Mouse (Mus musculus): ENCODE data around the gene Cacna2d4. TPM values are rescaled to one million over a fixed set of nuclear protein-coding genes. Genes with fewer than 3 reads are reported as not detected.

Gene Cacna2d4
- polyA plus RNA-seq, 1 experiment = not detected

DNA sequence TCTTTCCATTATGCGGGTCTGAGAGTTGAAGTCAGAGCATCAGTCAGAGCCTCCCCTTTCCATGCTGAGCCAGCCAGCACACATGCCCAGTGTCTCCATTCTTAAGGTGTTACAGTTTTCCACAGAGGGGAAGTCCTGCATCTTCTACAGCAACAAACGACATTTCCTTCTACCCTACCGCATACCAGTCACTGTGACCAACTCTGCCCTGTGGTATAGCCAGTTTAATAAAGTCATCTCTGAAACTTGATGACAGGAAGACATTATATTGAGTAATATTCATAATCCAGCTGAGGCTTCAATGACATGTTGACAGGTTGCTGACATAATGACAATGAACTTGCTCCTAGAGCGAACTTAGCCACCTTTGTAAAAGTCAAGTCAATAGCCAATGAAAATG, 154.4 kb downstream of the Cacna2d4 start:
- no peak for TF ChIP-seq CTCF (IDR thresholded peaks at IDR 0.05; ENCODE audit: low read depth, low read length)
- no peak for TF ChIP-seq POLR2A (IDR thresholded peaks at IDR 0.05; ENCODE audit: borderline replicate concordance, low read depth, low read length)
- Histone ChIP-seq H3K4me1 (ENCODE audit: control insufficient read depth, insufficient read depth, low read length) (peaks cover 20% of the 10 kb centered on the region), H3K4me3 (ENCODE audit: insufficient read depth, low read length) (no peak overlapping the region), H3K27ac (ENCODE audit: insufficient read depth, low read depth, low read length) (no peak overlapping the region)

DNA sequence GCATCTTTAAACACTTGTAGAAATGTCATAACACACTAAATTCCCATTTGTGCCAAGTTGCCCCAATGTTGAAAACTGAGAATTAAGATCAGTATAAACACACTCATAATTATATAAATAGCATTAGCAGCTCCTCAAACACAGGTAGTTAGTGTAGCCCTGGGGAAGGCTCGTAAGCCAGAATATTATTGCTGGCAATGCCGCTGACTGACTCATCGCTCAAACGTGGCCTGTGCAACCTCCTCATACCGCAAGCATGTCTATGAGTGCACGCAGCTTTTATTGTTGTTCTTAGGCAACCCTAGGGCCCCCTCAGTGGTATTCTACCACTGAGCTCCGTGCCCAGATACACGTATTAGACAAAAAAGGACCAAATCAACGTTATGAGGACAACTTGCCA, 156.5 kb downstream of the Cacna2d4 start:
- no peak overlapping the region for H3K4me3 ChIP-seq (ENCODE audit: insufficient read depth, low read length)
- TF ChIP-seq POLR2A (IDR thresholded peaks at IDR 0.05; ENCODE audit: borderline replicate concordance, low read depth, low read length) = no peak
- no peak for TF ChIP-seq CTCF (IDR thresholded peaks at IDR 0.05; ENCODE audit: low read depth, low read length)
- peaks cover 23% of the 10 kb centered on the region for H3K4me1 ChIP-seq (ENCODE audit: control insufficient read depth, insufficient read depth, low read length)
- H3K27ac ChIP-seq (ENCODE audit: insufficient read depth, low read depth, low read length) = no peak overlapping the region

DNA sequence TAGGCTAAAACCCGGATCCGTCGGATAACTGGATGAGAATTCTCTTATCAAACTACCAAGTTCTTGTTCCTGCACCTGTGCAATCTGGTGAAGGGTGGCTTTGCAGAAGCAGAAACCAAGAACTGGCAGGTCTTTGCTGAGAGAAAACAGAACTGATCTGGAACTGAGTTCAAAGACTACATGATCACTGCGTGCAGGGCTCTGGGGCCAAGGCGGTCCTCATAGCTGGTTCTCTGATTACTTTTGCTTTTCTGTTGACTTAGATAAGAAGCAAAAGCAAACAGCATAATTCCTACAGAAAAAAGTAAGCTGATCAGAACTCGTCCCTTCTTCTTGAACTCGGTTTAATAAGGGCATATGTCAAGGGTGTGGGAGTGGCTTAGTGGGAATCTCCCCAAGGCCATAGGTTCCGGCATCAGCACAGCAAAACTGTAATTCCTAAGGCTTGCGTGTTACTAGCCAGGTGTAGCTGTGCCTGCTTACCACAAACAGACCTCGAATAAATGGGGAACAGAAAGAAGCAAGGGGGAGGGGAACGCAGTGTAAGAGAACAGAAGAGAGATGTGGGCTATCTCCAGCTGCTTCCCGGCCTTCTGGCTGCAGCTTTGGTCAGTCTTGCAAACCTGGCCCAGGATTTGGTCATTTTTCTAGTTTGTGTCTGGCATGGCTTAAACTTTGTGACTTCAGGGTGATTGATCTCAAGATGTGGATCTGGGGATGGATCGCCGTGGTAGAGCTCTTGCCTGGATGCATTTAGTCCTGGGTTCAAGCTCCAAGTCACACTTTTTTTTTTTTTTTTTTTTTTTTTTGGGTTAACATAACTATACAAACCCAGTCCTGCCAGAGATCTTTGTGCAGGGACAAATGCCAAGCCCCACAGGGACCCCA, 159.3 kb downstream of the Cacna2d4 start:
- Histone ChIP-seq H3K27ac (ENCODE audit: insufficient read depth, low read depth, low read length) (peak overlapping the region; percentile 87), H3K4me3 (ENCODE audit: insufficient read depth, low read length) (peak overlapping the region; percentile 6), H3K4me1 (ENCODE audit: control insufficient read depth, insufficient read depth, low read length) (peaks cover 14% of the 10 kb centered on the region)
- TF ChIP-seq POLR2A (IDR thresholded peaks at IDR 0.05; ENCODE audit: borderline replicate concordance, low read depth, low read length) (no peak), CTCF (IDR thresholded peaks at IDR 0.05; ENCODE audit: low read depth, low read length) (0 out of 2 replicates have a peak, but pooled peaks have one; percentile 4)

DNA sequence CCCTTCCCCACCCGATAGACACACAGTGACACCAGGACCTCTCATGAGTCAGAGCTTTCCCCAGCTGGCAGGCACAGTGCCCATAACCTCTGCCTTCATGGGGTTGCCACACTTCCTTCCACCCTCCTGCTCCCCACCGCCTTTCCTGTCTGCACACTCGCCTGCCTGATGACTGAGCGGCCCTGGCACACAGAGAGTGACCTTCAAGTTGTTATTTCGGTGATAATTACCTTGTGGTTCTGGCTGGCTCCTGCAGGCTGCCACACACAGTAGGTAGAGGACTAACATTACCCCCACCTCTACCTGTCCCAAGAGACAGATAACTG, 159.9 kb downstream of the Cacna2d4 start:
- no peak for TF ChIP-seq CTCF (IDR thresholded peaks at IDR 0.05; ENCODE audit: low read depth, low read length)
- TF ChIP-seq POLR2A (IDR thresholded peaks at IDR 0.05; ENCODE audit: borderline replicate concordance, low read depth, low read length) = no peak
- peaks cover 15% of the 10 kb centered on the region for H3K4me1 ChIP-seq (ENCODE audit: control insufficient read depth, insufficient read depth, low read length)
- H3K27ac ChIP-seq (ENCODE audit: insufficient read depth, low read depth, low read length) = peak overlapping the region; percentile 87
- peak overlapping the region; percentile 12; the same call in 1 of the 2 replicates for H3K4me3 ChIP-seq (ENCODE audit: insufficient read depth, low read length)

DNA sequence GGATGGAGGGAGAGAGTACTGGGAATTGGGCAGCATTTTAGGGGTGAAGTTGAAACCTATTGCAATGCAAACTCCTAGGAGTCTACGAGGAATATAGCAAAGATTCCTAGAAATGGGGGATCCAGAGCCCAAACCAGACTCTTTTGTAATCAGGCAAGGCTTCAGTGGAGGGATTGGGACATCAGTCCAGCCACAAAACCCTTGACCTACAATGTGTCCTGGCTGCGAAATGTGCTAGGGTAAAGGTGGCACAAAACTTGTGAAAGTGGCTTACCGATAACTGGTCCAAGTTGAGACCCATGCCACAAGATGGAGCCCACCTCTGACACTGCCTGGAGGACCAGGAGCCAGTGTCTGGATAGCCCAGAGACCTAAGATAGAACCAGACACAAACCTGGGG, 163.0 kb downstream of the Cacna2d4 start:
- Histone ChIP-seq H3K4me3 (ENCODE audit: insufficient read depth, low read length) (no peak overlapping the region), H3K4me1 (ENCODE audit: control insufficient read depth, insufficient read depth, low read length) (peaks cover 27% of the 10 kb centered on the region), H3K27ac (ENCODE audit: insufficient read depth, low read depth, low read length) (no peak overlapping the region)
- TF ChIP-seq CTCF (IDR thresholded peaks at IDR 0.05; ENCODE audit: low read depth, low read length) (no peak), POLR2A (IDR thresholded peaks at IDR 0.05; ENCODE audit: borderline replicate concordance, low read depth, low read length) (no peak)

DNA sequence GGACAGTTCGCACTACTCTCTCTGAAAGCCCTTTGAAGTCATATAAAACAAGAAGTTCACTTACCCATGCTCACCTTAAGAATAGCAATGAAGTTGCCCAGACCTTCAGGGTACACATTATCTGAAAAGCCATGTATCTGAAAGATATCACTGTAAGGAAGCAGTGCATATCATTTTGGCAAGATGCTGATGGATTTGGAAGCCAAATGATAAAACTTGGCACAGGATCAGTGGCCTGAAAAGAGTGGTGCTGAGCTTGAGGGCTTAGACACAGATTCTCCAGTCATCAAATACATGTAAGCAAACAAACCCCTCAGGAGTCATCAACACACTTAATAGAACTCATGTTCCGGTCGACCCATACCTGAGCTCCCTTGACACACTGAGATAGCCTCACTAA, 164.3 kb downstream of the Cacna2d4 start:
- H3K27ac ChIP-seq (ENCODE audit: insufficient read depth, low read depth, low read length) = no peak overlapping the region
- no peak for TF ChIP-seq POLR2A (IDR thresholded peaks at IDR 0.05; ENCODE audit: borderline replicate concordance, low read depth, low read length)
- no peak for TF ChIP-seq CTCF (IDR thresholded peaks at IDR 0.05; ENCODE audit: low read depth, low read length)
- H3K4me1 ChIP-seq (ENCODE audit: control insufficient read depth, insufficient read depth, low read length) = peaks cover 20% of the 10 kb centered on the region
- H3K4me3 ChIP-seq (ENCODE audit: insufficient read depth, low read length) = no peak overlapping the region

DNA sequence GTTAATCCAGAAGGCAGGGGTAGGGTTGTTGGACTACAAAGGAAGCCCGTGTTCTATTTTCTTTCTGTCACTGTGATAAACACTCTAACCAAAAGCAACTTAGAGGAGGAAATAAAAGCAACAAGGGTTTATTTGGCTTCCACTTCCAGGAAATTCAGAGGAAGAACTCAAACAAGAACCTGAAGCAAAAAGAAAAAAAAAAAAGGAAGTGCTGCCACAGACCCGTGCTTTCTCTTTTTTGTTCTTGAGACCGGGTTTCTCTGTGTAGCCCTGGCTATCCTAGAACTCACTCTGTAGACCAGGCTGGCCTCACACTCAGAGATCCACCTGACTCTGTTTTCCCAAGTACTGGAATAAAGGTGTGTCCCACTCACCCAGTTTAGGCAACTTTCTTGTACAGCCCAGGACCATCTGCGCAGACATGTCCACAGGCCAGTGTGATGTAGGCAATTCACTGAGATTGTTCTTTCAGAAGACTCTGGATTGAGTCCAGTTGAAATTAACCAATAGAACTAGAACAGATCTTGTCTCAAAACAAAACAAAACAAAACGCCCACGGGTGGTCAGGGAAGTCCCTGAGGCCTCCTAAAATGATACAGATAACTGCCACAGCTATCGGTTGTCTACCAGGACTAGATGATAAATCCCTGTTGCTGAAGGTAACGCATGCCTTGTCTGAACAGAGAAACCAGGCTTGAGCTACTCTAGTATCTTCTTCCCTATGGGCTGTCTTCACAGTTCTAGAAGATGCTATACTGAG, 165.4 kb downstream of the Cacna2d4 start:
- no peak overlapping the region for H3K4me3 ChIP-seq (ENCODE audit: insufficient read depth, low read length)
- H3K4me1 ChIP-seq (ENCODE audit: control insufficient read depth, insufficient read depth, low read length) = peaks cover 15% of the 10 kb centered on the region
- no peak overlapping the region for H3K27ac ChIP-seq (ENCODE audit: insufficient read depth, low read depth, low read length)
- TF ChIP-seq CTCF (IDR thresholded peaks at IDR 0.05; ENCODE audit: low read depth, low read length) (no peak), POLR2A (IDR thresholded peaks at IDR 0.05; ENCODE audit: borderline replicate concordance, low read depth, low read length) (no peak)

Other genes with a start within 250 kb of the Cacna2d4 start
- gene Dcp1b, start 61.3 kb upstream of the Cacna2d4 start, polyA plus RNA-seq (2012; ENCODE audit: insufficient read depth, insufficient read length, missing spikeins) = 10.0 and 13.4 TPM in 2 replicates
- 0.11 and 0.19 TPM in 2 replicates for gene Cacna1c, start 40.1 kb upstream of the Cacna2d4 start, polyA plus RNA-seq (2012; ENCODE audit: insufficient read depth, insufficient read length, missing spikeins)
- not detected in 2 replicates for gene Lrtm2, start 94.2 kb downstream of the Cacna2d4 start, polyA plus RNA-seq (2012; ENCODE audit: insufficient read depth, insufficient read length, missing spikeins)
- gene Adipor2, start 181.2 kb downstream of the Cacna2d4 start, polyA plus RNA-seq (2012; ENCODE audit: insufficient read depth, insufficient read length, missing spikeins) = 67.6 and 71.2 TPM in 2 replicates
- 30.7 and 34.3 TPM in 2 replicates for gene Fbxl14, start 243.1 kb downstream of the Cacna2d4 start, polyA plus RNA-seq (2012; ENCODE audit: insufficient read depth, insufficient read length, missing spikeins)